Mouse (Mus musculus) cerebellum, postnatal 36 days (tissue): ENCODE results near the gene Ces1b.
A peak's percentile ranks its signal among the peaks of the same experiment; 100 is the strongest.

ENCODE experiments used
- DNase-seq, 2 experiments: peaks; one replicate each; pipeline ENCODE4 v3.0.0; 2021 to 2022; ENCODE audit warnings: mixed read lengths in 2 of 2

Gene Ces1b

DNA sequence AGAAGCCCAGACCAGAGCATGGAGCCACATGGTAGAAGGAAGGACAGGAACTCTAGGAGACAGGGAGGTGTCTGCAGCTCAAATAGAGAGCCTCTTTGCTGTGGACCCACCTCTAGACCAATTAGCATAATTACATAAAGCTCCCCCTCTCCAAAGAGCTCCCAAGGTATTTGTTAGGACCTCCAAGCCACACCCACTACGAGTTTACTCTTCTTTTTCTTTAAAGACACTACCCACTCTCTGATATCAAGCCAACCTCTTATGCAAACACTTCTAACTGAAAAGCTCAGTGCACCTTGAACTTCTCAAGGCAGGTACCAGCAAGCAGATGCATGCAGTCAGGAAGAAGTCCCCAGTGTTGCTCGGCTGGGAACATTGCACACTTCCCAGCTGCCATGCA is at the start of gene Ces1b:
TSS of gene Ces1b (minus strand) at position 131 of the 400 bp plus-strand sequence.
- no peak for DNase-seq

DNA sequence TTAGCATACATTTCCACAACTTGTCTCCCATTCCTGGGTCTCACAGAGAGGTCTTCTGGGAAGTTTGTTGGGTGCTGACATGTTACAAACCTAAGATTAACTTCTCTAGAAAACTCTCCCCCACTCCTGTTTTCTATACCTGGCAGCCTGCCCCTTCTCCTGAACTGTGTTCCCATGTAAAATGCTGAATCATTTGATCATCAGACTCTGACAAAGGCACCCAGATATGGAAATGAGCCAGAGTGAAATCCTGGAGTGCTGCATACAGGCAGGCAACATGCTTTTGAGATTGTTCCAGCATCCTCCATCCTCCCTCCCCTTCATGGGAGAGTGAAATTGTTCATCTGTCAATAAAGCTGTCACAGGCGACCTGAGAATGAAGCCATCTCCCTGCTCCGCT is 46.7 kb upstream of the Ces1b start:
- DNase-seq, result no peak

DNA sequence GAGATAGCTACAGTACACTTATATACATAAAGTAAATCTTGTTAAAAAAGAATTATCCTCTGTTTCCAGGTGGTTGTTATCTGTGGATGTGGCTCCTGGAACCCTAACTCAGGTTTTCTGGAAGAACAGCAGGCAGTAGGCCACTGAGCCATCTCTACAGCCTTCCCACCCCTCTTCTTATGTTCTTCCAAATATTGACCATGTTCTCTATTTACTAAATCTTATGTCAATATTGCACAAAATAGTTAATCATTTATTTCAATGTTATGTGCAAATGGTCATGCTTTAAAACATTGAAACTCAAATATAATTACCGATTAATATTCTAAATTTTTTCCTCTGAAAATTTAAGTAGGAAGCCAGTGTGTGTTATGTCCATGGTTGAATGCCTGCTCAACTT is 42.2 kb upstream of the Ces1b start:
- DNase-seq, result no peak

DNA sequence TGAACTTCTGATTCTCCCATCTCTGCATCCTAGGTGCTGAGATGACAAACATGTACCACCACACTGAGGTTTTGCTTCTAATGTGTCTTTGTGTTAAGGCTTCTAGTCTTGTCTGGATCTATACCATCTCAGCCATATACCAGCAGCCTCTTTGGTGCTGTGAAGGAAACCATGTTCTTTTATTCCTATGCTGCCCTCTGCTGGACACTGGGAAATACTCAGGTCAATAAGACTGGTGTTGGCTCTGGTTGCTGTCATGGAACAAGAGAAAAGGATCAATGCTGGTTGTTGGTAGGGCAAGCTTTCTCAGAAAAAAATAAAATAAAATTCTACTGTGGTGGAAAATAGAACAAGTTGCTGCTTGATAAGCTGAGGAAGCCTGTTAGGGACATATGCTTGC is 15.6 kb upstream of the Ces1b start:
- DNase-seq, result peak; percentile 6 to 27

DNA sequence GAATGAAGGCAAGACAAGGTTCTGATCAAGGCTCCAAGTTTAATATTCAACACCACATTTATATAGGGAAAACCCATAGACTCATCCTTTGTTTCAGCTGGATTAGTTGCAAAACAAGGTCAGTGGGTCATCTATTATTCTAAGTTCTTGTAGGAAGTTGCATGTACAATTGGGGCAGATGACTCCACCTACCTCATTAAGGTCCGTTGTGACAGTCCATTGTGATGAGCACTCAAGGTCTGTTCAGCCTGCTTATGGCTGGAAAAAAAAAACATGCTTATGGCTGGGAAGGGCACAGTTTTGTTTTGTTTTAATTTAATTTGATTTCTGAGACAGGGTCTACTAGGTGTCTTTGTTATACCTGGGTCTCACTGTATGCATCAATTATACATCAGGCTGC is 11.5 kb upstream of the Ces1b start:
- DNase-seq, result no peak

DNA sequence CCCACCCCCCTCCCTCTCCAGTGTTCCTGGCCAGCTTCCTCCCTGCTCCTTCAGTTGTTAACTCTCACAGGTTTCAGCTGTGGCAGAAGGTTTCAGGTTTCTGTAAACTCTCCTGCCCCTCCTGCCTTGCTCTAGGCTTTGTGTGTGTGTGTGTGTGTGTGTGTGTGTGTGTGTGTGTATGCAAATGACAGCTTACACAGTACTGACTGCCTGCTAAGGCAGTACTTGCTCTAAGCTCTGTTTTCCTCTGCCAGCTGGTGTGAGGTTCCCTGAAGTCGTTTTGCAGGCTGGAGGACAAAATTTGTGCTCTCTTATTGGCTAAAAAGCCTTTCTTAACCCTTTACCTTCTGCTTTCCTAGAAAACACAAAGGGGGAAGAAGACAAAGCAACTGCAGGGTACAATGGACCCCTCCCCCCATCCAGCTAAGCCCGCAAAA is 8.9 kb upstream of the Ces1b start:
- no peak for DNase-seq

DNA sequence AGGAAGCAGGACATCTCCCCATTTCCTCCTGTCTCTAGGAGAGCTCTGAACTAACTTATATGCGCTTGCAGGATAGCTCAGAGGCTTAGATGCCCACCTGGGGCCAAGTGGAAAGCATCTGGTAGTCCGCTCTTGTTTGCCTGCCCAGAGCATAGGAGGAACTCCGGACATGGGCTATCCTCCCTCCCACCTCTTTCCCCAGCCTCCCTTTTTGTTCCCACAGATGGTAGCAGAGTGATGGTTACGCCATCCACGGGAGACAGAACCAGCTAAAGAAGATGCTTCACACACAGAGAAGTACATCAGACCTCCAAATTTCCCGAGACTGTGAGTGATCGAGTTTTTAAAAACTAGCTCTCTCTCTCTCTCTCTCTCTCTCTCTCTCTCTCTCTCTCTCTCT is 8.4 kb upstream of the Ces1b start:
- no peak for DNase-seq

DNA sequence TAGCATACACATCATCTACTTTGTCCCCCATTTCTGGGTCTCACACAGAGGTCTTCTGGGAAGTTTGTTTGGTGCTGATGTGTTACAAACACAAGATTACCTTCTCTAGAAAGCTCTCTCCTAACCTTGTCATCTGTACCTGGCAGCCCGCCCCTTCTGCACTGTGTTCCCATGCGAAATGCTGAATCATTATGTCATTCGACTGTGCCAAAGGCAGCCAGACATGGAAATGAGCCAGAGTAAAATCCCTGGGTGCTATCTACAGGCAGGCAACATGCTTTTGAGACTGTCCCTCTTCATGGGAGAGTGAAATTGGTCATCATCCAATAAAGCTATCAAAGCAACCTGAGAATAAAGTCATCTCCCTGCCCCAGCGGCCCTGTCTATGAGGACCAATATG is 4.6 kb downstream of the Ces1b start:
- no peak for DNase-seq

DNA sequence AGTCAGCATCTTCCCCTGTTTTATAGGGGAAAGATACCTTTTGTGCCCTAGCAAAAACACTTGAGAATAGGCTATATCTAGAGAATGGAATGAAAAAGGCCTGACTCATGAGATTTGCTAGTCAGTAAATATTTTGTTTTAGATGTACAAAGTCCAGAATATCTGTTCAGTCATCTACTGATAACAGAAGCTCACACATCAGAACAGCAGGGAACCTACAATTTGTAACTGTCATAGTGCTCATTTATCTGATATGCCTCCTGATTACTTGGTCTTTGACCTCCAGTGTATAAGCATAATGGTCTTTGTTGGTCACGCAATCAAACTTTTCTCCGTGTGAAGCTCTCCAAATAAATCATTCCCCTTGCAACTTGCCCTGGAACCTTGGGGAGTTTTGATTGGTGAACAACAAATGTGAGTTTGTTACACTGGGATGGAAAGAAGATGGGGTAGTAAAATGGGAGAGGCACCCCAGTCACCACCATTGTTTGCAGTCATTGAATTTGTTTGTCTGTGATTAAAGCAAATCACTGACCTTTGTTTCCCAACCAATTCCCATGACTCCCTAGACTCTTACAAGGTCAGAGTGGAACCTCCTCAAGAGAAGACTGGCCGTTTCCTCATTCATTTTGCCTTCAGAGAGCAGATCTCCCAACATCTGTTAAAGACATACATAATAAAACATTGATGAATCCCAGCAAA is 16.2 kb downstream of the Ces1b start:
- no peak for DNase-seq

DNA sequence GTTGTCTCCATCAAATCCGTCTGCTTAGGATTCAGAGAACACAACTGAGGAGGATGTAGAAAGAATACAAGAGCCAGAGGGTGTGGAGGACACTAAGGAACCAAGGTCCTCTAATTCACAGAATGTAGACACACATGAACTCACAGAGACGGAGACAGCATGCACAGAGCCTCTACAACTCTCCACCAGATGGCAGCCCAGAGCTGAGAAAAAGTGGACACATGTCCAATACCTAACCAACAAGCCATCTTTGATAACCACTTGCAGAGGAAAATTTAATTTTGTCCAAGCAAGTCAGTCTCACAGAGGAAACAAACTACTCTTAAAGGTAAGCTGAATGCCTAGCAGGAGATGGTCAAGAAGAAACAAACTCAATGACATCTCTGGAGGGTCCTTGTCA is 20.6 kb downstream of the Ces1b start:
- peak; percentile 50 to 52 for DNase-seq

DNA sequence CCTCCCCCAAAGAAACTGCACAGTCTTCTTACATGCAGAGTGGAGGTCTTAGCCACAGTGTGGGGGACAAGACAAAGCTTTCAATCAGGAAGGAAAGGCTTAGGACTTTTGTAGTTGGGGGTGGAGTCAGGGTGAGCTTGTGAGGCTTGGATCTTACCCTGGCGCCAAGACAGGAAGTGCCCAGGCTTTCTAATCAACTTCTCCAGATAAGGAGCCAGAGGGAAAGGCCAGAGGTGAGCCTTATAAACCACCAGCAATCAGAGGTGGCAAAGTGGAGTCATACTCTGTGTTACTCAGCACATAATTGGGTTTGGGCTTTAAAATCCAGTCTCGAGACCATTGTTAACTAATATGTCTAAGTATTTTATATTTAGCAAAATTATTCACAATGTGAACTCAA is 24.6 kb downstream of the Ces1b start:
- no peak for DNase-seq

DNA sequence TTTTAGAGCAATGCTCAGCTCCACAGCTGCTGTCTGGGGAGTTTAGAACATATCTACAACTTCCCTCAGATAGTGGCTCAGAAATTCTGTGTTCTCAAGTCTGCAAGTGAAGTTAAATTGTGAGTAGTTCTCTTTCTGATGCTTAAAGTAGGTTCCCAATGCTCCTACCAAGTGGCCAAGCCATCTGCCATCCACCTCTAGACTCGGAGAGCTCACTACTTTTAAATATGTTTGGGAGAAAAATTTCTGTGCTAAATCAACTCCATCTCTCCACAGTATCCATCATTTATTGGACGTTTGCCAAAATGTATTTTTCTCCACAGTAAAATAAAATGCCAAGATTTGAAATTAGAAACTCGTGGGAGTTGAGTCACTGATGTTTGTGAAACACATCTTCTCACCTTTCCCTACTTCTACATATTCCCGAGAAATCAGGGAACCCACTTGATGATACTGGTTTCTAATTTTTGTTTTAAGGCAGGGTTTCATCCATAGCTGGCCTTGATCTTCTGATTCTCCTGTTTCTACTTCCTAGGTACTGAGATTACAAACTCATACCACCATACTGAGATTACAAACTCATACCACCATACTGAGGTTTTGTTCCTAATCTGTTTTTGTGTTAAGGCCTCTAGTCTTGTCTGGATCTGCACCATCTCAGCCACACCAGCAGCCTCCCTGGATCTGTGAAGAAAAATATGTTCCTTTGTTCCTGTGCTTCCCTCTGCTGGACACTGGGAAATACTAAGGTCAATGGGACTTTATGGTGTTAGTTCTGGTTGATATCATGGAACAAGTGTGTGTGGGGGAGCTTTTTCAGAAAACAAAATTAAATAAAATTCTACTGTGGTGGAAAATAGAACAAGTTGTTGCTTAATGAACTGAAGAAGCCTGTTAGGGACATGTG is 31.1 kb downstream of the Ces1b start:
- no peak for DNase-seq

DNA sequence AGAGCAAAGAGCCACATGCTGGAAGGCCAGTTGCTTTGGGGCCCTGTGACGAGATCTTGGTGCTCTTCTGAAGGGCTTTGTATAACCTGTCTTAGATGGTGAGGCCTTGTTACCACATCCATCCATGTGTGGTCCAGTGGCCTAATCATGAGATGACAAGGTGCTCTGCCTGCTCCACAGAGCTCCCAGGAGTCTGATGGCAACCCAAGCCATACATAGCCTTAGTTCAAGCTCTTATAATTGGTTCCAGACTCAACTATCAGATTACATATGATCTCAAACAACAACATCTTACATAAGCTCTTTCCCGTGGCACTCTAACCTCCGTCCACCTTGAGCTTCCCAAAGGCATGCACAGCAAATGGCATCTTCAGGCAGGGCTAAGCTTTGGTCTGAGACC is 31.7 kb downstream of the Ces1b start, which contains the start of gene Ces1a:
TSS of gene Ces1a (minus strand) at position 101 of the 400 bp plus-strand sequence.
- no peak for DNase-seq

DNA sequence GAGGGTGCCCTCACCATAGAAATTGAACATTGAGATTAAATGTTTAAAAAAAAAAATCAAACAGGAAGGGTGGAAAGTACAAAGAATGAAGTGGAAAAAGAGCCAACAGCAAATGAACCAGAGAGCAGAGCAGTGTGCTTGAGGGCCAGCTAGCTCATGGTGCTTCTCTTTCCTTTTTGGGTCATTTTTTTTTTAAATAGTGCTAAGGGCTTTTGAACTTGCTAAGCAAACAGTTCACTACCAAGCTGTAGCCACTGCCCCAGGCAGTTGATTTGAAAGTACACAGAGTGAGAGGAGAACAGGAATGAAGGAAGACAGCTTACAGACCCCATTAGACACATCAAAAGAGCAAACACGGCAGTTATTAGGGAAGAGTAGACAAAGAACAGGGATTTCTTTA is 36.7 kb downstream of the Ces1b start:
- no peak for DNase-seq

DNA sequence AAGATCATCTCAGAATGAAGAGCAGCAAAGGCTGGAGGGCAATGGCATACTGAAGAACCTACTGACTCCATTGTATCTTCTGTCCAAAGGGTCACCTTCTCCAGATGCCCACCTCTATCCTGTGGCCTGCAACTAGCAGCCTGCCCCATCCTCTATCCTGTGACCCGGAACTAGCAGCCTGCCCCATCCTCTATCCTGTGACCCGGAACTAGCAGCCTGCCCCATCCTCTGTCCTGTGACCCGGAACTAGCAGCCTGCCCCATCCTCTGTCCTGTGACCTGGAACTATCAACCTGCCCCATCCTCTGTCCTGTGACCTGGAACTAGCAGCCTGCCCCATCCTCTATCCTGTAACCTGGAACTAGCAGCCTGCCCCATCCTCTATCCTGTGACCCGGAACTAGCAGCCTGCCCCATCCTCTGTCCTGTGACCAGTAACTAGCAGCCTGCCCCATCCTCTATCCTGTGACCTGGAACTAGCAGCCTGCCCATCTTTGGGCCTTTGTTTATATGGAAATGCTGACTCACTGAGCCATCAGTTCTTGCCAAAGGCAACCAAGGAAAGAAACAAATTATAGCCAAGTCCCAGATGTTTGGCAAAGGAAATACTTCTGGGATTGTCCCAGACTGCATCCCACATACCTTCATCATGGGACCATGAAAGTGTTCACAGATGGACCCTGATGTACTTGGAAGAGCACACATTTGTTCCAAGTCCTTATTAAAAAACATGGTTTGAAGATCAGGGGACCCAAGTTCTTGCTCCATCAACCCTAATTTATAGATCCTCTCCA is 38.8 kb downstream of the Ces1b start:
- DNase-seq, result no peak

DNA sequence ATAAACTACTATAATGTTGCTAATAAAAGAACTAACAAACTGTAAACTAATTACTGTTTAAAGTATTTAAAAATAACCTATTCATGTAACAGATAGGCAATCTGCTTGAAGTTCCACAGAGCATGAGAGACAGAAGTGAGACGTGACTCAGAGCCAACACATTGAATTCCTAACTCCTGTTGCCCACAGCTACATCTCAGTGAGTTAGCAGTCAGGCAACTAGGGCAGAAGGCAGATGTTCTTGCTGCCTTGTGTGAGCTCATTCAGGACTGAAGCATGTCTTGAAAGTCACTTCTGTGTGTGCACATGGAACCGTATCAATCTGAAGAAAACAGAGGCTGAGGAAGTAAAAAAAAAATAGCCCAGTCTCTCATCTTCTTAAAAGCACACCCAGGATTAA is 39.6 kb downstream of the Ces1b start:
- no peak for DNase-seq

DNA sequence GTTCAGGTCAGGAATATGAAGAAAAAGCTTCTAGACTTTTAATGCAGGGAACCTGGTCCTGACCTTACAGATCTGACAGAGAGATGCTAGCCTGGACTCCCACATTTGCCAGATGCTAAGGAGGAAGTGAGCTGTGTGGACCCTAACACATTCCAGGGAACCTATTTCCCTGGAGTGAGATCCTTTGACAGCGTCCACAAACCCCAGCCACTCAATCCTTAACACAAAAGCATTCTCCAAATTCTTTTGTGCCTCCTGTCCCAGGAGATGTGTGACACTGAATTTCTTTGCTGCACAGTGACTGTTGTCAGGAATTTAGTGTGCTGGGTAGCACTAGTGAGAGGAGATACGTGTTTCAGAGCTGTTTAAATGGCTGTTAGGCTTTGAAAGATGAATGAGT is 41.0 kb downstream of the Ces1b start:
- no peak for DNase-seq

DNA sequence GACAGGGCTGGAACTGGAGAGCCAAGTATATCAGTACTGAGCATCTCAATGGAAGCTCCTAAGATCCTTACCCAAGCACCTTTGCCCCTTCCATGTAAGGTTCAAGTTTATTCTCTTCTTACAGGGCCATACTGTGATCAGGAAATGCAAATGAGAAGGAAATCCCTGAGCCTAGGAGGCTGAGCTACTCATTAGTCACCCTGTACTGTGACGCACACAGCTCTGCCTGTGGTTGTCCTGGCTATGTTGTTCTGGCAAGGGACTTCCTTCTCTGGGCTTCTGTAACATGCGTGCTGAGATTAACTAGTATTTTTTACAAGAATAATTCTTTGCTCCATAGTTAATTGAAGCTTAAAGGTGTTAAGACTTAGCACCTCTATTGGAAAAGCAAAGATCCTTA is 49.2 kb downstream of the Ces1b start:
- DNase-seq, result no peak

DNA sequence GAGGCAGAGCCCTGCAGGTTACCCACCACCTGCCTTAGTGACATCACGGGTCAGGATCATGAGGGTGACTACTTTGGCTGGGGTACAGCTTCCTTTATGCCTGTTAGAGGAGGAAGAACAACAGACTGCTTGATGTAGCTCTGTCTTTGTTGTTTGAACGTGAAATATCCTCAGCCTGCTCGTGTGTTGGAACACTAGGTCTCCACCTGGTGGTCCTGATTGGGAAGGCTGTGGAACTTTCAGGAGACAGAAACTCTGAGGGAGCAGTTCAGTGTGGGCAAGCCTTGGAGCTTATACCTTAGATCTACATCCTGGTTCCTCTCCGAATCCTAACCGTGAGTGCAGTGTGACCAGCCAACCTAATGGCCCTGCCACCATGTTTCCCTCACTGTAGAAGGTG is 58.1 kb downstream of the Ces1b start:
- DNase-seq, result no peak

DNA sequence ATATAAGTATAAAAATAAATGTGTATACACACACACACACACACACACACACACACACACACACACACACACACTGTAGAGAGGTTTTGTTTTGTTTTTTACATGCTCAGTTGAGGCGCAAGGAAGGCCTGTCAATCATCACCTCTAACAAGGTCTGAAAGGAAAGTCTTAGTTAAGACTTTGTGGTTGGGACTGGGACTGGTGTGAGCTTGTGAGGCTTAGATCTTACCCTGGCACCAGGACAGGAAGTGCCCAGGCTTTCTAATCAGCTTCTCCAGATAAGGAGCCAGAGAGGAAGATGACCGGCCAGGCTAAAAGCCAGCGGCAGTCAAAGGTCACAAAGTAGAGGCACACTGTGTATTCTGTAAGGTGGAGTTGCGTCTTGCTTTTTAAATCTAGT is 65.5 kb downstream of the Ces1b start:
- DNase-seq, result no peak

DNA sequence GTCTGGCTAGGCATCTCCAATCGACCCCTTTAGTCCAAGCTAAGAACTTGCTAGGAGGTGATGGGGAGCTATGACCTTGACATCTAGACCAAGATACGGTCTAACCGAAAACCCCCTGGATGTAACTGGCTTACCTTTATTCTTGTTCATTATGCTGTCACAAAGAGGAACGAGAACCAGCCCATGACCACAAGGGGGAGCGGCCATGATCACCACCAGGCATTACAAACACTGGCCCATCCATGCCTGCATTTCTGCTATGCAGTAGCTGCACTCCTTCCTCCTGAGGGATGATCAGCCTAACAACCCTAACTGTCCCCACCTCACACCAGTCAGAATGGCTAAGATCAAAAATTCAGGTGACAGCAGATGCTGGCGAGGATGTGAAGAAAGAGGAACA is 67.6 kb downstream of the Ces1b start:
- no peak for DNase-seq

DNA sequence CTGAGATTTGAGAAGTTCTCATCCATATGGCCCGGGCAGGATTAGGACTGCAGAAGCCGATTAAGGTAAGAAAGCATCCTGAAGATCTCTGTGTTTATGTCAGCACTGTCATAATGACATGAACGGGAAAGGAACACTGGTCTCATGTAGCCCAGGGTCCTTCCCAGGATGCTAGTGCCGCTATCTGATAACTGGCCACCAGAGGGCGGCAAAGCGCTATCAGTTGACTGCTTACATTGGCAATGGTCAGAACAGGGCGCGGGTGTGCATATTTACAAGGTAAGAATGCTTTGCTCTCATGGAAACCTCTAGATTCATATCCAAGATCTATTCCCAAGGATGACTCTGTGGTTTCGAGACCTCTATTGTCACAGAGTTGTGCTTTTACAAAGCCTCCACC is 68.4 kb downstream of the Ces1b start:
- DNase-seq, result peak; percentile 80 to 84

DNA sequence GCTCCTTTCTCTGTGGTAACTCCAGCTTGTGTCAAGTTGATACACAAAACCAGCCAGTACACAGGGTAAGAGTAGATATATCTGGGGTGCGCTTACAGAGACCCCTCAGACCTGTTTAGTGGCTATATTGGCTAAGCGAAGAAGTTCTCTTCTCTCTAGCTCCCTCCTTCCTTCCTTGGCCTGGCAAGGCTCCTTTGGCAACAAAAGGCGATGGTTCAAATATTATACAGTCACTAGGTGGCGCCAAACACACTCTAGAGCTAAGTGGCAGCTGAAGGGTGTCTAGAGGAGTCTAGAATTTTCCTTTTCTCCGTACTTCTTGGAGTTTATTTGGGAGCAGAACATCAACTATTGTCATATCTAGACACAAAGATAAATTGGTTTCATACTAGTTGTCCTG is 69.5 kb downstream of the Ces1b start:
- DNase-seq, result peak in 1 of 2 experiments; percentile 33
